Mouse (Mus musculus): Measurements from ENCODE around the gene Sf3a2. TPM values are rescaled to one million over a fixed set of nuclear protein-coding genes. Genes with fewer than 3 reads are reported as not detected.

Gene Sf3a2
- polyA plus RNA-seq, 1 experiment: 65.7 TPM

- Histone ChIP-seq H3K27me3 (ENCODE audit: control insufficient read depth, insufficient read depth, low read length) (no peaks in the 10 kb centered on the region), H3K4me1 (ENCODE audit: control insufficient read depth, insufficient read depth, low read length) (peaks cover 31% of the 10 kb centered on the region), H3K27ac (ENCODE audit: control insufficient read depth, insufficient read depth, low read depth, low read length) (no peak overlapping the region), H3K36me3 (ENCODE audit: control insufficient read depth, insufficient read depth, low read length) (no peaks in the 10 kb centered on the region), H3K4me3 (ENCODE audit: control insufficient read depth, low read depth, low read length) (no peak overlapping the region)
- no peak for TF ChIP-seq CTCF (IDR thresholded peaks at IDR 0.05; ENCODE audit: control insufficient read depth, insufficient read depth, insufficient replicate concordance, low read depth, low read length)
- no peak for TF ChIP-seq POLR2A (IDR thresholded peaks at IDR 0.05; ENCODE audit: control insufficient read depth, low read depth, low read length)
Measured at GRCm38 (mm10) chr10:80832818-80833217, 34.8 kb downstream of the Sf3a2 start.

- Histone ChIP-seq H3K4me1 (ENCODE audit: control insufficient read depth, insufficient read depth, low read length) (peaks cover 28% of the 10 kb centered on the region), H3K4me3 (ENCODE audit: control insufficient read depth, low read depth, low read length) (no peak overlapping the region), H3K27me3 (ENCODE audit: control insufficient read depth, insufficient read depth, low read length) (no peaks in the 10 kb centered on the region), H3K27ac (ENCODE audit: control insufficient read depth, insufficient read depth, low read depth, low read length) (no peak overlapping the region), H3K36me3 (ENCODE audit: control insufficient read depth, insufficient read depth, low read length) (no peaks in the 10 kb centered on the region)
- TF ChIP-seq CTCF (IDR thresholded peaks at IDR 0.05; ENCODE audit: control insufficient read depth, insufficient read depth, insufficient replicate concordance, low read depth, low read length): no peak
- TF ChIP-seq POLR2A (IDR thresholded peaks at IDR 0.05; ENCODE audit: control insufficient read depth, low read depth, low read length): no peak
Measured at GRCm38 (mm10) chr10:80835617-80836016, 37.6 kb downstream of the Sf3a2 start.

- Histone ChIP-seq H3K27me3 (ENCODE audit: control insufficient read depth, insufficient read depth, low read length) (no peaks in the 10 kb centered on the region), H3K36me3 (ENCODE audit: control insufficient read depth, insufficient read depth, low read length) (no peaks in the 10 kb centered on the region), H3K27ac (ENCODE audit: control insufficient read depth, insufficient read depth, low read depth, low read length) (no peak overlapping the region), H3K4me1 (ENCODE audit: control insufficient read depth, insufficient read depth, low read length) (peaks cover 22% of the 10 kb centered on the region), H3K4me3 (ENCODE audit: control insufficient read depth, low read depth, low read length) (no peak overlapping the region)
- TF ChIP-seq CTCF (IDR thresholded peaks at IDR 0.05; ENCODE audit: control insufficient read depth, insufficient read depth, insufficient replicate concordance, low read depth, low read length) (no peak), POLR2A (IDR thresholded peaks at IDR 0.05; ENCODE audit: control insufficient read depth, low read depth, low read length) (no peak)
Measured at GRCm38 (mm10) chr10:80836949-80837379, 39.0 kb downstream of the Sf3a2 start.

GRCm38 (mm10) chr10:80837827-80838226 lies 39.8 kb downstream of the Sf3a2 start:
- TF ChIP-seq CTCF (IDR thresholded peaks at IDR 0.05; ENCODE audit: control insufficient read depth, insufficient read depth, insufficient replicate concordance, low read depth, low read length): no peak
- TF ChIP-seq POLR2A (IDR thresholded peaks at IDR 0.05; ENCODE audit: control insufficient read depth, low read depth, low read length): no peak
- Histone ChIP-seq H3K27ac (ENCODE audit: control insufficient read depth, insufficient read depth, low read depth, low read length) (no peak overlapping the region), H3K36me3 (ENCODE audit: control insufficient read depth, insufficient read depth, low read length) (no peaks in the 10 kb centered on the region), H3K27me3 (ENCODE audit: control insufficient read depth, insufficient read depth, low read length) (no peaks in the 10 kb centered on the region), H3K4me1 (ENCODE audit: control insufficient read depth, insufficient read depth, low read length) (peaks cover 22% of the 10 kb centered on the region), H3K4me3 (ENCODE audit: control insufficient read depth, low read depth, low read length) (no peak overlapping the region)

- no peak overlapping the region for H3K4me3 ChIP-seq (ENCODE audit: control insufficient read depth, low read depth, low read length)
- H3K4me1 ChIP-seq (ENCODE audit: control insufficient read depth, insufficient read depth, low read length): peaks cover 23% of the 10 kb centered on the region
- TF ChIP-seq CTCF (IDR thresholded peaks at IDR 0.05; ENCODE audit: control insufficient read depth, insufficient read depth, insufficient replicate concordance, low read depth, low read length) (no peak), POLR2A (IDR thresholded peaks at IDR 0.05; ENCODE audit: control insufficient read depth, low read depth, low read length) (no peak)
- no peaks in the 10 kb centered on the region for H3K36me3 ChIP-seq (ENCODE audit: control insufficient read depth, insufficient read depth, low read length)
- no peaks in the 10 kb centered on the region for H3K27me3 ChIP-seq (ENCODE audit: control insufficient read depth, insufficient read depth, low read length)
- no peak overlapping the region for H3K27ac ChIP-seq (ENCODE audit: control insufficient read depth, insufficient read depth, low read depth, low read length)
Measured at GRCm38 (mm10) chr10:80838346-80838912, 40.4 kb downstream of the Sf3a2 start.

- Histone ChIP-seq H3K4me1 (ENCODE audit: control insufficient read depth, insufficient read depth, low read length) (peaks cover 25% of the 10 kb centered on the region), H3K27me3 (ENCODE audit: control insufficient read depth, insufficient read depth, low read length) (no peaks in the 10 kb centered on the region)
- no peak for TF ChIP-seq CTCF (IDR thresholded peaks at IDR 0.05; ENCODE audit: control insufficient read depth, insufficient read depth, insufficient replicate concordance, low read depth, low read length)
- TF ChIP-seq POLR2A (IDR thresholded peaks at IDR 0.05; ENCODE audit: control insufficient read depth, low read depth, low read length): no peak
Measured at GRCm38 (mm10) chr10:80839848-80840247, 41.9 kb downstream of the Sf3a2 start.

GRCm38 (mm10) chr10:80841685-80842084 lies 43.7 kb downstream of the Sf3a2 start:
- Histone ChIP-seq H3K4me1 (ENCODE audit: control insufficient read depth, insufficient read depth, low read length) (peaks cover 15% of the 10 kb centered on the region), H3K4me3 (ENCODE audit: control insufficient read depth, low read depth, low read length) (no peak overlapping the region), H3K27me3 (ENCODE audit: control insufficient read depth, insufficient read depth, low read length) (no peaks in the 10 kb centered on the region)

More at GRCm38 (mm10) chr10:80839848-80840247, 41.9 kb downstream of the Sf3a2 start:
- H3K36me3 ChIP-seq (ENCODE audit: control insufficient read depth, insufficient read depth, low read length): no peaks in the 10 kb centered on the region
- H3K27ac ChIP-seq (ENCODE audit: control insufficient read depth, insufficient read depth, low read depth, low read length): no peak overlapping the region
- H3K4me3 ChIP-seq (ENCODE audit: control insufficient read depth, low read depth, low read length): no peak overlapping the region

More at GRCm38 (mm10) chr10:80841685-80842084, 43.7 kb downstream of the Sf3a2 start:
- Histone ChIP-seq H3K27ac (ENCODE audit: control insufficient read depth, insufficient read depth, low read depth, low read length) (no peak overlapping the region), H3K36me3 (ENCODE audit: control insufficient read depth, insufficient read depth, low read length) (no peaks in the 10 kb centered on the region)
- TF ChIP-seq CTCF (IDR thresholded peaks at IDR 0.05; ENCODE audit: control insufficient read depth, insufficient read depth, insufficient replicate concordance, low read depth, low read length) (no peak), POLR2A (IDR thresholded peaks at IDR 0.05; ENCODE audit: control insufficient read depth, low read depth, low read length) (no peak)
